Mouse (Mus musculus): Measurements from ENCODE around the gene Lama4. TPM values are rescaled to one million over a fixed set of nuclear protein-coding genes. Genes with fewer than 3 reads are reported as not detected.
A peak's percentile ranks its signal among the peaks of the same experiment; 100 is the strongest.

Lama4 gene
- polyA plus RNA-seq, 1 experiment from 2014 or later, result 52.9 TPM

GRCm38 (mm10) chr10:39029297-39030147 is 64.2 kb downstream of the Lama4 start:
- H3K4me3 ChIP-seq, result no peak overlapping the region
- WGBS, result 43% methylated on average over 6 of the region's 6 CpGs
- H3K4me1 ChIP-seq, result peaks cover 17% of the 10 kb centered on the region
- no peaks in the 10 kb centered on the region for H3K9me3 ChIP-seq
- H3K27ac ChIP-seq, result no peak overlapping the region; the same call in 1 of the 2 replicates
- peak overlapping the region; percentile 27; the same call in 1 of the 2 replicates for H3K4me2 ChIP-seq (replicated peaks)
- H3K9ac ChIP-seq, result no peak overlapping the region
- peak; percentile 18; the same call in 1 of the 2 replicates for ATAC-seq (ENCODE audit: insufficient number of reproducible peaks, insufficient read depth, low FRiP score, low TSS enrichment)
- H3K27me3 ChIP-seq, result no peaks in the 10 kb centered on the region
- peaks cover 12% of the 10 kb centered on the region; the same call in 1 of the 2 replicates for H3K36me3 ChIP-seq

DNA sequence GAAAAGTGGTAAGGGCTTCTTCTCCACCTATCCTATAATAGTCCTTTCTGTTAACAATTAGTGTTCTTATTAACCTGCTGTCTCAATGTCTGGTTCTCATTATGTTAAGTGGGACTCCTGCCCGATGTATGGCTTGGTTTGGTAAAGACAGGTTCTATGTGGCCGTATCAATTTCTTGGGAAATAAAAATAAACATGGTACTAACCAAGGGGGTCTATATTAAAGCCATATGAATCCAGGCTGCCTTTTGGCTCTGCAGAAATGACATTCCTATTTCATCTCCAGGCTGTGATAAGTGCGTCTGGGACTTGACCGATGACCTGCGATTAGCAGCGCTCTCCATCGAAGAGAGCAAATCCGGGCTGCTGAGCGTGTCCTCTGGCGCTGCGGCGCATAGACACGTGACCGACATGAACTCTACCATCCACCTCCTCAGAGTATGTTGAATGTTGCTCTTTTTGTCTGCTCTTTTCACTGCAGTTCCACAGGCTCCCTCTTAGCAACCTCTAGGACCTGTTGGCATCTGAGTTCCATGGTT is 64.9 kb downstream of the Lama4 start:
- 18% methylated on average over 14 of the region's 14 CpGs for WGBS
- Histone ChIP-seq H3K36me3 (peaks cover 12% of the 10 kb centered on the region; the same call in 1 of the 2 replicates), H3K9me3 (no peaks in the 10 kb centered on the region), H3K27me3 (no peaks in the 10 kb centered on the region), H3K4me1 (peaks cover 17% of the 10 kb centered on the region), H3K4me2 (replicated peaks) (peak overlapping the region; percentile 27), H3K9ac (no peak overlapping the region), H3K27ac (peak overlapping the region; percentile 46; the same call in 1 of the 2 replicates), H3K4me3 (no peak overlapping the region)
- ATAC-seq (ENCODE audit: insufficient number of reproducible peaks, insufficient read depth, low FRiP score, low TSS enrichment), result peak; percentile 62

GRCm38 (mm10) chr10:39039564-39039963 is 74.2 kb downstream of the Lama4 start:
- no peak for ATAC-seq (ENCODE audit: insufficient number of reproducible peaks, insufficient read depth, low FRiP score, low TSS enrichment)
- WGBS, result 54% methylated on average over 4 of the region's 4 CpGs
- no peaks in the 10 kb centered on the region for H3K27me3 ChIP-seq
- H3K9ac ChIP-seq, result no peak overlapping the region
- H3K36me3 ChIP-seq, result peaks cover 3% of the 10 kb centered on the region; the same call in 1 of the 2 replicates
- no peak overlapping the region for H3K4me2 ChIP-seq (replicated peaks)
- no peak overlapping the region for H3K27ac ChIP-seq
- no peaks in the 10 kb centered on the region for H3K4me1 ChIP-seq
- H3K9me3 ChIP-seq, result no peaks in the 10 kb centered on the region
- H3K4me3 ChIP-seq, result no peak overlapping the region

- no peak overlapping the region for H3K9ac ChIP-seq
- no peaks in the 10 kb centered on the region for H3K9me3 ChIP-seq
- peaks cover 3% of the 10 kb centered on the region; the same call in 1 of the 2 replicates for H3K36me3 ChIP-seq
- H3K4me3 ChIP-seq, result no peak overlapping the region
- no peak overlapping the region for H3K4me2 ChIP-seq (replicated peaks)
- WGBS, result 77% methylated on average over 5 of the region's 5 CpGs
- H3K4me1 ChIP-seq, result no peaks in the 10 kb centered on the region
- ATAC-seq (ENCODE audit: insufficient number of reproducible peaks, insufficient read depth, low FRiP score, low TSS enrichment), result no peak
- H3K27ac ChIP-seq, result no peak overlapping the region
- no peaks in the 10 kb centered on the region for H3K27me3 ChIP-seq
These were observed 74.7 kb downstream of the Lama4 start for GRCm38 (mm10) chr10:39040026-39040425.

GRCm38 (mm10) chr10:39044476-39044995 is 79.2 kb downstream of the Lama4 start:
- 60% methylated on average over 3 of the region's 3 CpGs for WGBS
- ATAC-seq (ENCODE audit: insufficient number of reproducible peaks, insufficient read depth, low FRiP score, low TSS enrichment), result no peak
- Histone ChIP-seq H3K27me3 (no peaks in the 10 kb centered on the region), H3K4me2 (replicated peaks) (no peak overlapping the region), H3K9me3 (no peaks in the 10 kb centered on the region), H3K9ac (no peak overlapping the region), H3K4me1 (no peaks in the 10 kb centered on the region), H3K36me3 (peaks cover 8% of the 10 kb centered on the region; the same call in 1 of the 2 replicates), H3K27ac (no peak overlapping the region), H3K4me3 (no peak overlapping the region)

GRCm38 (mm10) chr10:39045111-39045510 is 79.8 kb downstream of the Lama4 start:
- peaks cover 8% of the 10 kb centered on the region; the same call in 1 of the 2 replicates for H3K36me3 ChIP-seq
- 72% methylated on average over 1 of the region's 1 CpGs for WGBS
- H3K4me1 ChIP-seq, result no peaks in the 10 kb centered on the region
- no peak overlapping the region for H3K27ac ChIP-seq
- no peak overlapping the region for H3K9ac ChIP-seq
- H3K9me3 ChIP-seq, result no peaks in the 10 kb centered on the region
- no peak for ATAC-seq (ENCODE audit: insufficient number of reproducible peaks, insufficient read depth, low FRiP score, low TSS enrichment)
- no peak overlapping the region for H3K4me2 ChIP-seq (replicated peaks)
- H3K4me3 ChIP-seq, result no peak overlapping the region
- H3K27me3 ChIP-seq, result no peaks in the 10 kb centered on the region

DNA sequence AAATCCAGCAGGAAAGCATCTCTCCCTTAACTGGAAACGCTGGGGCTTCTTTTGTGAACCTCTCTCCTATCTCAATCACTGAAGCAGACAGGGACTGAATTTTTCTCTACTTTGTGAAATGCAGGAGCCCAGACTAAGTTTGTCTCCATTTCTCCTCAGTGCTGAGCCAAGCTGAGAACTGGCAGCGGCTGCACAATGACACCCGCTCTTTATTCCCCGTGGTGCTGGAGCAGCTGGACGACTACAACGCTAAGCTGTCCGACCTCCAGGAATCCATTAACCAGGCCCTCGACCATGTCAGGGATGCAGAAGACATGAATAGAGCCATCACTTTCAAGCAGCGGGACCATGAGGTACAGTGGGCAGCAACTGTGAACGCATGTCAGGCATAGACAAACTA is 82.5 kb downstream of the Lama4 start:
- no peak overlapping the region for H3K27ac ChIP-seq
- H3K4me1 ChIP-seq, result no peaks in the 10 kb centered on the region
- ATAC-seq (ENCODE audit: insufficient number of reproducible peaks, insufficient read depth, low FRiP score, low TSS enrichment), result no peak
- H3K9ac ChIP-seq, result no peak overlapping the region
- H3K4me2 ChIP-seq (replicated peaks), result no peak overlapping the region
- peaks cover 22% of the 10 kb centered on the region; the same call in 1 of the 2 replicates for H3K36me3 ChIP-seq
- no peak overlapping the region for H3K4me3 ChIP-seq
- H3K9me3 ChIP-seq, result no peaks in the 10 kb centered on the region
- WGBS, result 78% methylated on average over 10 of the region's 10 CpGs
- H3K27me3 ChIP-seq, result no peaks in the 10 kb centered on the region

- Histone ChIP-seq H3K9me3 (no peaks in the 10 kb centered on the region), H3K4me3 (no peak overlapping the region), H3K4me1 (no peaks in the 10 kb centered on the region), H3K9ac (no peak overlapping the region), H3K27me3 (no peaks in the 10 kb centered on the region), H3K36me3 (peaks cover 33% of the 10 kb centered on the region; the same call in 1 of the 2 replicates), H3K27ac (no peak overlapping the region), H3K4me2 (replicated peaks) (no peak overlapping the region)
- 80% methylated on average over 8 of the region's 8 CpGs for WGBS
- ATAC-seq (ENCODE audit: insufficient number of reproducible peaks, insufficient read depth, low FRiP score, low TSS enrichment), result no peak
These were observed 84.4 kb downstream of the Lama4 start for GRCm38 (mm10) chr10:39049581-39050294.

- peaks cover 34% of the 10 kb centered on the region for H3K36me3 ChIP-seq
- 90% methylated on average over 5 of the region's 5 CpGs for WGBS
- no peaks in the 10 kb centered on the region for H3K27me3 ChIP-seq
- H3K27ac ChIP-seq, result no peak overlapping the region
- H3K9me3 ChIP-seq, result no peaks in the 10 kb centered on the region
- H3K4me3 ChIP-seq, result no peak overlapping the region
- H3K4me1 ChIP-seq, result no peaks in the 10 kb centered on the region
- H3K4me2 ChIP-seq (replicated peaks), result no peak overlapping the region
- no peak for ATAC-seq (ENCODE audit: insufficient number of reproducible peaks, insufficient read depth, low FRiP score, low TSS enrichment)
- H3K9ac ChIP-seq, result no peak overlapping the region
These were observed 90.7 kb downstream of the Lama4 start for GRCm38 (mm10) chr10:39056050-39056449.

DNA sequence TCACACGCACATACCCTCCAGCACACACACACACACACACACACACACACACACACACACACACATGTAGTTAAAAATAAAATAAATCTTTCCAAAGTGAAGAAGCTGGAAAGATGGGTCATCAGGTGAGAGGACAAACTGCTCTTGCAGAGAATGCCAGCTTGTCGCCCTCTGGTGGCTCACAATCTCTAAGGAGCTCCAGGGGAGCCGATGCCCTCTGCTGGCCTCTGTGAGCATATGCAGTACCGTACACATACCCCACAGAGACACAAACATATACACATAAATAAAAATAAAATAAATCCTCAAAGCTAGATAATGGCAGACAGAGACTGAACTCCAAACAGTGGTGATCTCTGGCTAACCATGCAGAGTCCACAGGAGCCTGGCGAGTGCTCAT is 99.4 kb downstream of the Lama4 start:
- H3K4me1 ChIP-seq, result no peaks in the 10 kb centered on the region
- no peak overlapping the region for H3K4me3 ChIP-seq
- 89% methylated on average over 5 of the region's 5 CpGs for WGBS
- no peak overlapping the region for H3K4me2 ChIP-seq (replicated peaks)
- no peaks in the 10 kb centered on the region for H3K9me3 ChIP-seq
- 0 out of 2 replicates have a peak, but pooled peaks cover 7% of the 10 kb centered on the region for H3K36me3 ChIP-seq
- no peaks in the 10 kb centered on the region for H3K27me3 ChIP-seq
- no peak overlapping the region for H3K27ac ChIP-seq
- ATAC-seq (ENCODE audit: insufficient number of reproducible peaks, insufficient read depth, low FRiP score, low TSS enrichment), result no peak
- no peak overlapping the region for H3K9ac ChIP-seq

DNA sequence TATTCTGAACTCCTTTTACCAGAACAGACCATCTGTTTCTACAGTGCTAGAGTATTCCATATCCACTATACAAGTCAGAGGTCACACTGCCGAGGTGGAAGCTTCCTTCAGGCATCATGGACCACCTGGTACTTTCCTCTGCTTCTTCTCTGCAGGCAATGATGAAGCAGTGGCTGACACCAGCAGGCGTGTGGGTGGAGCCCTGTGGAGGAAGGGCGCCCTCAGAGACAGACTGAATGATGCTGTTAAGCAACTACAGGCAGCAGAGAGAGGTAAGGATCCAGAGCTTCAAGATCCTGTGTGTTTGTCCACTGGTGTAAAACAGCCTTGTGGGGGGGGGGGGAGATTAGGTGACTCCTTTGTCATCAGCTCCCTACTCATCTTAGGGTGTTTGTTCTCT is 100.1 kb downstream of the Lama4 start:
- Histone ChIP-seq H3K27ac (no peak overlapping the region), H3K4me1 (no peaks in the 10 kb centered on the region), H3K36me3 (0 out of 2 replicates have a peak, but pooled peaks cover 7% of the 10 kb centered on the region), H3K9ac (no peak overlapping the region), H3K4me3 (no peak overlapping the region), H3K27me3 (no peaks in the 10 kb centered on the region), H3K9me3 (no peaks in the 10 kb centered on the region), H3K4me2 (replicated peaks) (no peak overlapping the region)
- ATAC-seq (ENCODE audit: insufficient number of reproducible peaks, insufficient read depth, low FRiP score, low TSS enrichment), result no peak
- WGBS, result 74% methylated on average over 3 of the region's 3 CpGs
